Mouse (Mus musculus) testis, adult 2 months (tissue): ENCODE data around the gene Zfp983.

Experiments
- CTCF ChIP-seq: fragments of 200-500 bp; IDR thresholded peaks from 2 replicates; pipeline ENCODE4 v1.5.1; 2012; ENCODE audit warnings: low read depth, mild to moderate bottlenecking, inconsistent platforms, low read length, moderate library complexity; ENCODE audit not compliant: control insufficient read depth, insufficient read depth, insufficient replicate concordance
- POLR2A ChIP-seq: fragments of 200-500 bp; IDR thresholded peaks from 2 replicates; pipeline ENCODE4 v1.6.1; 2012; ENCODE audit warnings: low read depth, mild to moderate bottlenecking, inconsistent platforms, low read length, moderate library complexity; ENCODE audit not compliant: control insufficient read depth

GRCm38 (mm10) chr17:21696073-21696472 lies 45.6 kb downstream of the Zfp983 start:
- TF ChIP-seq CTCF (no peak), POLR2A (no peak)
